Mouse (Mus musculus) small intestine, adult 2 months (tissue): Measurements from ENCODE around the gene Dnah14.

Experiments
- CTCF ChIP-seq: fragments of 200-500 bp; IDR thresholded peaks from 2 replicates; pipeline ENCODE4 v1.5.1; 2012; ENCODE audit warnings: low read depth, mild to moderate bottlenecking, control low read depth, inconsistent platforms, low read length, moderate library complexity, mixed read lengths; ENCODE audit not compliant: insufficient replicate concordance, insufficient read length; ENCODE audit errors: extremely low read depth
- POLR2A ChIP-seq: fragments of 200-500 bp; IDR thresholded peaks from 2 replicates; pipeline ENCODE4 v1.6.1; 2012; ENCODE audit warnings: low read depth, mild to moderate bottlenecking, control low read depth, inconsistent platforms, low read length, moderate library complexity

GRCm38 (mm10) chr1:181617332-181617731, 41.0 kb downstream of the Dnah14 start:
- peak; percentile 54; the same call in 1 of the 2 replicates for TF ChIP-seq CTCF
- no peak for TF ChIP-seq POLR2A
